Mouse (Mus musculus) heart, embryonic 15.5 days (tissue): ENCODE results near the gene Maml3. TPM values are rescaled to one million over a fixed set of nuclear protein-coding genes. Genes with fewer than 3 reads are reported as not detected.

Source experiments
- ATAC-seq: fragments of 200-750 bp; cut with Nextera tagmentation; replicated peaks from 2 replicates; pipeline ENCODE4 v1.8.0; 2017; ENCODE audit warnings: low read depth, moderate TSS enrichment; ENCODE audit not compliant: insufficient number of reproducible peaks, insufficient read depth, low FRiP score
- H3K27ac ChIP-seq: fragments of 300-500 bp; sonication (generic); 2 replicates; pipeline ENCODE4 v1.5.1; 2015; ENCODE audit warnings: mild to moderate bottlenecking, inconsistent platforms
- H3K27me3 ChIP-seq: fragments of 300-500 bp; sonication (generic); 2 replicates; pipeline ENCODE4 v1.6.1; 2015; ENCODE audit warnings: inconsistent platforms
- H3K36me3 ChIP-seq: fragments of 300-500 bp; sonication (generic); 2 replicates; pipeline ENCODE4 v1.6.1; 2015; ENCODE audit warnings: mild to moderate bottlenecking, inconsistent platforms
- H3K4me1 ChIP-seq: fragments of 300-500 bp; sonication (generic); replicated peaks from 2 replicates; pipeline ENCODE4 v1.6.1; 2015; ENCODE audit warnings: inconsistent platforms
- H3K4me2 ChIP-seq: fragments of 300-500 bp; sonication (generic); 2 replicates; pipeline ENCODE4 v1.6.1; 2015; ENCODE audit warnings: inconsistent platforms, mild to moderate bottlenecking, moderate library complexity
- H3K4me3 ChIP-seq: fragments of 300-500 bp; sonication (generic); 2 replicates; pipeline ENCODE4 v1.5.1; 2015; ENCODE audit warnings: mild to moderate bottlenecking, inconsistent platforms
- H3K9ac ChIP-seq: fragments of 300-500 bp; sonication (generic); 2 replicates; pipeline ENCODE4 v1.6.1; 2015; ENCODE audit warnings: mild to moderate bottlenecking, inconsistent platforms
- H3K9me3 ChIP-seq: fragments of 300-500 bp; sonication (generic); replicated peaks from 2 replicates; pipeline ENCODE4 v1.6.1; 2016; ENCODE audit warnings: inconsistent platforms
- WGBS: fragments of 180-500 bp; shearing (Covaris S2); methylation state at CpG from one replicate; pipeline ENCODE4 v1.1.7; 2015; ENCODE audit warnings: mixed read lengths; 5-methylcytosine and 5-hydroxymethylcytosine counted together
- polyA plus RNA-seq: library from polyadenylated mRNA; unstranded; fragments of >200 nt; fragmentation: Nextera tagmentation; extraction: Ambion mirVana; gene quantifications from 2 replicates; pipeline ENCODE4 v1.2.1, GENCODE M21; 2015

Maml3 gene
- polyA plus RNA-seq, 1 experiment from 2014 or later = 1.9 TPM

DNA sequence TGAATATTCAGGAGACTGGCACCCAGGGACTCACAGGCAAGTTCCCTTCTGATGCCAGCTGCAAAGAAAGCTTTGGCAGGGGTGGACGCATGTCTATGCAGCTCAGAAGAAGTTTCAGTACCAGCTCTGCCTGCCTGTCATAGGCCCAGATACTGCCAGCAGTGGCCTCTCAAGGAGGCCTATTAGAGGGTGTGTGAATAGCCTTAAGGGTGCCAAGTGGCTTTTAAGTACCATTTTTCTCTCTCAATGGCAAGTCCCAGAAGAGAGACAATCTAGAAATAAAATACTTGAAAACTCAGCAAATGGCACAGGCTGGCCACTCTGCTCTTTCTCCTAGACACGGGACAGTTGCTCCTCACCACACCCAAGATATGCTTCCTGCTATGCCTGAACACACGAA lies 157.7 kb downstream of the Maml3 start:
- Histone ChIP-seq H3K27me3 (no peaks in the 10 kb centered on the region), H3K4me1 (0 out of 2 replicates have a peak, but pooled peaks cover 3% of the 10 kb centered on the region), H3K36me3 (no peaks in the 10 kb centered on the region), H3K9me3 (no peaks in the 10 kb centered on the region), H3K4me3 (no peak overlapping the region), H3K4me2 (no peak overlapping the region), H3K9ac (no peak overlapping the region), H3K27ac (no peak overlapping the region)
- ATAC-seq = no peak
- 65% methylated on average over 3 of the region's 3 CpGs for WGBS

GRCm38 (mm10) chr3:51943642-51944041 lies 161.2 kb downstream of the Maml3 start:
- H3K4me1 ChIP-seq = 0 out of 2 replicates have a peak, but pooled peaks cover 3% of the 10 kb centered on the region
- H3K4me3 ChIP-seq = no peak overlapping the region
- no peaks in the 10 kb centered on the region for H3K36me3 ChIP-seq
- H3K27me3 ChIP-seq = no peaks in the 10 kb centered on the region
- H3K27ac ChIP-seq = no peak overlapping the region
- H3K4me2 ChIP-seq = no peak overlapping the region
- no peak overlapping the region for H3K9ac ChIP-seq
- no peak for ATAC-seq
- H3K9me3 ChIP-seq = no peaks in the 10 kb centered on the region
- 50% methylated on average over 8 of the region's 8 CpGs for WGBS

DNA sequence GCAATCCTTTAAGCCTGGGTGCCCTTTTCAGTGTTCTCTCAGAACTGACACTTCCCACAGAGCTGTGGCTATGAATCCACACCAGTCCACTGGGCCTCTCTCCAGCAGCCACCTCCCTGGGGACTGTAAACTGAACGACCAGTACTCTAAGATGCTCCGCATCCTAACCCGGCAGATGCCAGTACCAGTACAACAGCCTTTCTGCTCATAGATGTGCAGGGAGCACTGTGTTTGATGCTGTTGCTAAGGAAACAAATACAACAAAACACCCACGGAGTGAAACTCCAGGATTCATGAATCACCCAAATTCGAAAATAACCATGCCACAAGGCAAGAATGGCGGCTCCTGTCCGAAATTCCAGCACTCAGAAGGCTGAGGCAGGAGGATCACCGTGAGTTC lies 163.1 kb downstream of the Maml3 start:
- ATAC-seq = no peak
- Histone ChIP-seq H3K27me3 (no peaks in the 10 kb centered on the region), H3K9ac (no peak overlapping the region), H3K27ac (no peak overlapping the region), H3K4me1 (no peaks in the 10 kb centered on the region), H3K36me3 (no peaks in the 10 kb centered on the region), H3K4me3 (no peak overlapping the region), H3K4me2 (no peak overlapping the region), H3K9me3 (no peaks in the 10 kb centered on the region)
- WGBS = 80% methylated on average over 8 of the region's 8 CpGs

DNA sequence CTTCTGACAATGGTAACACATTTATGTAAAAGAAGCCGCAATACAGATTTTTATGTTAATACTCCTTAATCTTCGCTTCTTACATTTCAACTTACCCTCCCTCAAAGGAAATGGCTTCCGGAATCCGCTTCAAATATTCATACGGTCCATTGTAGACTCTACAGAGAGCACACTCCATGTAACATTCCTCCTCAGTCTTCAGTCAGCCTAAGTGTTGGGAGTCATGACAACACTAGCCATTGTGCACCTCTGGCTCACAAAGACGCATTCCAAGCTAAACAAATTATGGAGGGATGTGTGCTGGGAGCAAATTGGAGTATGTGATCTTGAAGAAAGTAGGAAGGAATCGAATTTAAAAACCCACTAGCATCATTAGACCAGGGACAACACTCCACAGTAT lies 165.0 kb downstream of the Maml3 start:
- WGBS = 91% methylated on average over 7 of the region's 7 CpGs
- Histone ChIP-seq H3K27me3 (no peaks in the 10 kb centered on the region), H3K36me3 (no peaks in the 10 kb centered on the region), H3K27ac (no peak overlapping the region), H3K4me1 (no peaks in the 10 kb centered on the region), H3K4me3 (no peak overlapping the region), H3K9ac (no peak overlapping the region), H3K4me2 (no peak overlapping the region), H3K9me3 (no peaks in the 10 kb centered on the region)
- no peak for ATAC-seq

DNA sequence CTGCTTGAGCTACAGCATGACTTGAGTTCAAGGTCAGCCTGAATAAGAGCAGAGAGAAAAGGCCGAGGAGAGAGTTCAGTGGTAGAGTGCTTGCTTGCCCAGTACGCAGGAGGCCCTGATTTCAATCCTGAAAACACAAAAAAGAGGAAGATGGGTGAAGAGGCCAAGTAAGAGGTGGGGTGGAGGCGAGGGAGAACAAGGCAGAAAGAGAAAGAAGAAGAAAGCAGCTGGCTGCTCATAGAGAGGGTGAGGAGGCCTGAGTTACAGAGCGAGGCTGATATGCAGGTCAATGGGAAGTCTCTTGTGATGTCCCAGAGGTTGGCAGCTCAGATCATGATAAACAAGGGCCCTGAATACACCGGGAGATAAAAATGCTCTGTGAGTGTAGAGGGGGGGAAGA lies 165.8 kb downstream of the Maml3 start:
- H3K9me3 ChIP-seq = no peaks in the 10 kb centered on the region
- 67% methylated on average over 5 of the region's 5 CpGs for WGBS
- H3K9ac ChIP-seq = no peak overlapping the region
- no peak for ATAC-seq
- no peaks in the 10 kb centered on the region for H3K36me3 ChIP-seq
- H3K27me3 ChIP-seq = no peaks in the 10 kb centered on the region
- H3K27ac ChIP-seq = no peak overlapping the region
- no peaks in the 10 kb centered on the region for H3K4me1 ChIP-seq
- no peak overlapping the region for H3K4me3 ChIP-seq
- H3K4me2 ChIP-seq = no peak overlapping the region

GRCm38 (mm10) chr3:51937176-51937575 lies 167.7 kb downstream of the Maml3 start:
- Histone ChIP-seq H3K4me1 (no peaks in the 10 kb centered on the region), H3K36me3 (no peaks in the 10 kb centered on the region), H3K9ac (no peak overlapping the region), H3K4me2 (no peak overlapping the region), H3K27ac (no peak overlapping the region), H3K9me3 (no peaks in the 10 kb centered on the region), H3K4me3 (no peak overlapping the region), H3K27me3 (no peaks in the 10 kb centered on the region)
- ATAC-seq = no peak
- 87% methylated on average over 5 of the region's 5 CpGs for WGBS

GRCm38 (mm10) chr3:51934531-51935485 lies 170.1 kb downstream of the Maml3 start:
- no peak overlapping the region for H3K4me2 ChIP-seq
- 84% methylated on average over 13 of the region's 13 CpGs for WGBS

GRCm38 (mm10) chr3:51928188-51928587 lies 176.7 kb downstream of the Maml3 start:
- WGBS = 85% methylated on average over 14 of the region's 14 CpGs
- no peaks in the 10 kb centered on the region for H3K9me3 ChIP-seq
- no peak for ATAC-seq

More at GRCm38 (mm10) chr3:51934531-51935485, 170.1 kb downstream of the Maml3 start:
- H3K9ac ChIP-seq = no peak overlapping the region
- H3K27me3 ChIP-seq = no peaks in the 10 kb centered on the region
- H3K4me1 ChIP-seq = no peaks in the 10 kb centered on the region
- H3K27ac ChIP-seq = no peak overlapping the region
- ATAC-seq = no peak
- H3K9me3 ChIP-seq = no peaks in the 10 kb centered on the region
- no peaks in the 10 kb centered on the region for H3K36me3 ChIP-seq
- no peak overlapping the region for H3K4me3 ChIP-seq

GRCm38 (mm10) chr3:51927591-51927990 lies 177.3 kb downstream of the Maml3 start:
- Histone ChIP-seq H3K27me3 (no peaks in the 10 kb centered on the region), H3K36me3 (no peaks in the 10 kb centered on the region), H3K4me3 (no peak overlapping the region), H3K4me1 (no peaks in the 10 kb centered on the region), H3K9ac (no peak overlapping the region), H3K27ac (no peak overlapping the region), H3K4me2 (no peak overlapping the region), H3K9me3 (no peaks in the 10 kb centered on the region)
- WGBS = 85% methylated on average over 7 of the region's 7 CpGs
- ATAC-seq = no peak

More at GRCm38 (mm10) chr3:51928188-51928587, 176.7 kb downstream of the Maml3 start:
- no peak overlapping the region for H3K4me2 ChIP-seq
- H3K4me1 ChIP-seq = no peaks in the 10 kb centered on the region
- no peaks in the 10 kb centered on the region for H3K27me3 ChIP-seq
- no peak overlapping the region for H3K4me3 ChIP-seq
- H3K36me3 ChIP-seq = no peaks in the 10 kb centered on the region
- H3K9ac ChIP-seq = no peak overlapping the region
- no peak overlapping the region for H3K27ac ChIP-seq

DNA sequence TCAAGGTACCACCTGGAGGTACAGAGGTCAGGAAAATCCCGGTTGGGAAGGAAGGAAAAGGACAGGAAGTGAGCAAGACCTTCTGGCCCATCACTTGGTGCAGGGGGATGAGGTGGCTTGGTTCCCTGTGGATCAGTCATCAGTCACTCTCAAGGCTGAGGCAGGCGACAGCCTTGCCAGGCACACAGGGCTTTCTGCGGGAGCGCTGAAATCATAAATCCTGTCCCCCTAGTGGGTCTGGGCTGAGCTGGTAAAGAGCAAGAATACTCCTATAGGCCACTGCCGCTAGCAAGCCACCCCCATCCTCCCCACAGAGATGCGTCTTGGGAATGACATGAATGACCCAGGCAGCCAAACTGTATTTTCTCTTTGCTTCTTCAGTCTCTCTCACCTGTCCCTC lies 177.8 kb downstream of the Maml3 start:
- H3K4me1 ChIP-seq = no peaks in the 10 kb centered on the region
- H3K9me3 ChIP-seq = no peaks in the 10 kb centered on the region
- H3K4me3 ChIP-seq = no peak overlapping the region
- ATAC-seq = no peak
- WGBS = 71% methylated on average over 6 of the region's 6 CpGs
- H3K36me3 ChIP-seq = no peaks in the 10 kb centered on the region
- H3K27me3 ChIP-seq = no peaks in the 10 kb centered on the region
- no peak overlapping the region for H3K4me2 ChIP-seq
- H3K9ac ChIP-seq = no peak overlapping the region
- no peak overlapping the region for H3K27ac ChIP-seq

- 74% methylated on average over 2 of the region's 2 CpGs for WGBS
- Histone ChIP-seq H3K9me3 (no peaks in the 10 kb centered on the region), H3K36me3 (no peaks in the 10 kb centered on the region), H3K27me3 (no peaks in the 10 kb centered on the region), H3K4me1 (no peaks in the 10 kb centered on the region), H3K4me3 (no peak overlapping the region), H3K4me2 (no peak overlapping the region), H3K9ac (no peak overlapping the region), H3K27ac (no peak overlapping the region)
- ATAC-seq = no peak
Measured at GRCm38 (mm10) chr3:51925758-51926157, 179.1 kb downstream of the Maml3 start.

GRCm38 (mm10) chr3:51924636-51925035 lies 180.2 kb downstream of the Maml3 start:
- 48% methylated on average over 5 of the region's 5 CpGs for WGBS
- no peak for ATAC-seq
- Histone ChIP-seq H3K4me2 (no peak overlapping the region), H3K4me1 (no peaks in the 10 kb centered on the region), H3K4me3 (no peak overlapping the region), H3K27ac (no peak overlapping the region), H3K9me3 (no peaks in the 10 kb centered on the region), H3K9ac (no peak overlapping the region), H3K36me3 (no peaks in the 10 kb centered on the region), H3K27me3 (no peaks in the 10 kb centered on the region)
